Mouse (Mus musculus) CH12.LX (cell line): ENCODE measurements around the gene Hist3h2a. TPM values are rescaled to one million over a fixed set of nuclear protein-coding genes. Genes with fewer than 3 reads are reported as not detected.

Experiments used
- DNase-seq: peaks from one replicate; pipeline ENCODE4 v3.0.0-alpha.2; 2013; ENCODE audit errors: extremely low read depth
- H3K27ac ChIP-seq: 2 replicates; pipeline ENCODE4 v1.5.1; 2012; ENCODE audit warnings: low read depth, mild to moderate bottlenecking, control low read depth, moderate library complexity; ENCODE audit not compliant: insufficient read depth
- H3K27me3 ChIP-seq: replicated peaks from 2 replicates; pipeline ENCODE3; 2012; ENCODE audit warnings: inconsistent platforms
- H3K36me3 ChIP-seq, 2 experiments: replicated peaks in 1 of 2; 2 replicates each; pipeline versions ENCODE3 to v1.6.1; 2012; ENCODE audit warnings: inconsistent platforms in 1 of 2, low read length in 1 of 2, mild to moderate bottlenecking in 1 of 2, mixed read lengths in 1 of 2, moderate library complexity in 1 of 2; ENCODE audit not compliant: control insufficient read depth in 1 of 2, insufficient read depth in 1 of 2
- H3K4me1 ChIP-seq, 2 experiments: 2 replicates each; pipeline ENCODE4 v1.6.1; 2012; ENCODE audit warnings: inconsistent platforms in 1 of 2, moderate library complexity in 1 of 2; ENCODE audit not compliant: insufficient read depth in 2 of 2, control insufficient read depth in 1 of 2
- H3K4me2 ChIP-seq: 2 replicates; pipeline ENCODE4 v1.6.1; 2012; ENCODE audit warnings: low read depth, mild to moderate bottlenecking, control low read depth; ENCODE audit not compliant: poor library complexity, insufficient read depth, severe bottlenecking
- H3K4me3 ChIP-seq, 3 experiments: fragments of 150-350 bp in 1 of 3; sonication (generic) in 1 of 3; replicated peaks in 1 of 3; 2 replicates each; pipeline versions ENCODE3 to v1.5.1; 2011 to 2012; ENCODE audit warnings: low read depth in 2 of 3, low read length in 2 of 3, mild to moderate bottlenecking in 2 of 3, moderate library complexity in 2 of 3, control low read depth in 1 of 3, improper control_type of control experiment in 1 of 3, inconsistent platforms in 1 of 3, mixed read lengths in 1 of 3; ENCODE audit not compliant: poor library complexity in 1 of 3
- H3K79me2 ChIP-seq: replicated peaks from 2 replicates; pipeline ENCODE4 v1.6.1; 2012; ENCODE audit warnings: mild to moderate bottlenecking, moderate library complexity; ENCODE audit not compliant: control insufficient read depth, poor library complexity, insufficient read depth, severe bottlenecking; ENCODE audit errors: extremely low read depth
- H3K9ac ChIP-seq: 2 replicates; pipeline ENCODE4 v1.6.1; 2012; ENCODE audit warnings: low read depth, mild to moderate bottlenecking, control low read depth, moderate library complexity; ENCODE audit not compliant: insufficient read depth
- H3K9me3 ChIP-seq: replicated peaks from 2 replicates; pipeline ENCODE3; 2012; ENCODE audit warnings: low read length, inconsistent platforms, mixed read lengths
- BHLHE40 ChIP-seq: IDR thresholded peaks from 2 replicates; pipeline ENCODE4 v1.6.1; 2011; ENCODE audit warnings: mild to moderate bottlenecking, low read depth, low read length, improper control_type of control experiment
- CTCF ChIP-seq, 2 experiments: IDR thresholded peaks in 1 of 2; conservative IDR thresholded peaks in 1 of 2; 2 replicates each; pipeline ENCODE4 v1.5.1; 2011 to 2012; ENCODE audit warnings: low read depth in 2 of 2, low read length in 2 of 2, improper control_type of control experiment in 1 of 2, inconsistent platforms in 1 of 2, mild to moderate bottlenecking in 1 of 2, moderate library complexity in 1 of 2
- EP300 ChIP-seq: IDR thresholded peaks from 2 replicates; pipeline ENCODE4 v1.6.1; 2011; ENCODE audit warnings: low read length, improper control_type of control experiment
- GABPA ChIP-seq: IDR thresholded peaks from 2 replicates; pipeline ENCODE4 v1.6.1; 2012; ENCODE audit warnings: low read depth, low read length, improper control_type of control experiment, inconsistent platforms; ENCODE audit not compliant: insufficient replicate concordance
- IRF4 ChIP-seq: IDR thresholded peaks from 2 replicates; pipeline ENCODE4 v1.6.1; 2014; ENCODE audit warnings: low read depth, mild to moderate bottlenecking, inconsistent platforms, low read length, improper control_type of control experiment
- JUND ChIP-seq: conservative IDR thresholded peaks from 2 replicates; pipeline ENCODE4 v1.6.1; 2011; ENCODE audit warnings: low read depth, low read length, improper control_type of control experiment
- MAX ChIP-seq: IDR thresholded peaks from 2 replicates; pipeline ENCODE4 v1.6.1; 2011; ENCODE audit warnings: low read length, improper control_type of control experiment
- MAZ ChIP-seq: IDR thresholded peaks from 2 replicates; pipeline ENCODE4 v1.6.1; 2012; ENCODE audit warnings: low read depth, mild to moderate bottlenecking, inconsistent platforms, low read length, improper control_type of control experiment, moderate library complexity
- MEF2A ChIP-seq: IDR thresholded peaks from 2 replicates; pipeline ENCODE4 v1.6.1; 2014; ENCODE audit warnings: low read depth, mild to moderate bottlenecking, inconsistent platforms, low read length, improper control_type of control experiment, borderline replicate concordance
- NELFE ChIP-seq: IDR thresholded peaks from 2 replicates; pipeline ENCODE4 v1.6.1; 2011; ENCODE audit warnings: low read depth, low read length, improper control_type of control experiment
- POLR2A ChIP-seq: IDR thresholded peaks from 2 replicates; pipeline ENCODE4 v1.6.1; 2011; ENCODE audit warnings: low read depth, mild to moderate bottlenecking, improper control_type of control experiment, low read length
- POLR2AphosphoS2 ChIP-seq: IDR thresholded peaks from 2 replicates; pipeline ENCODE4 v1.6.1; 2011; ENCODE audit warnings: low read depth, low read length, improper control_type of control experiment
- SMC3 ChIP-seq: IDR thresholded peaks from 2 replicates; pipeline ENCODE4 v1.6.1; 2011; ENCODE audit warnings: low read depth, low read length, improper control_type of control experiment
- TBP ChIP-seq: conservative IDR thresholded peaks from 2 replicates; pipeline ENCODE4 v1.6.1; 2011; ENCODE audit warnings: low read depth, low read length, improper control_type of control experiment
- TCF12 ChIP-seq: IDR thresholded peaks from 2 replicates; pipeline ENCODE4 v1.6.1; 2014; ENCODE audit warnings: low read depth, mild to moderate bottlenecking, inconsistent platforms, low read length, improper control_type of control experiment
- USF1 ChIP-seq: IDR thresholded peaks from 2 replicates; pipeline ENCODE4 v1.6.1; 2014; ENCODE audit warnings: low read depth, mild to moderate bottlenecking, inconsistent platforms, low read length, improper control_type of control experiment
- ZC3H11A ChIP-seq: IDR thresholded peaks from 2 replicates; pipeline ENCODE4 v1.6.1; 2012; ENCODE audit warnings: low read depth, mild to moderate bottlenecking, inconsistent platforms, low read length, improper control_type of control experiment
- ZKSCAN1 ChIP-seq: IDR thresholded peaks from 2 replicates; pipeline ENCODE4 v1.6.1; 2012; ENCODE audit warnings: low read depth, inconsistent platforms, low read length, improper control_type of control experiment, borderline replicate concordance
- ZNF384 ChIP-seq: IDR thresholded peaks from 2 replicates; pipeline ENCODE4 v1.6.1; 2012; ENCODE audit warnings: low read depth, low read length, improper control_type of control experiment, inconsistent platforms
- dilution Hi-C: fragments of 300-500 bp; cut with MboI; formaldehyde crosslinking; loops from 2 replicates; pipeline ENCODE4 v1.14.3; 2020; ENCODE audit warnings: low sequenced_read_pairs; ENCODE audit not compliant: extremely low pct_unique_long_range_greater_than_20kb, extremely low pct_ligation_motif_present
- in situ Hi-C: fragments of 300-500 bp; cut with MboI; formaldehyde crosslinking; loops from 3 replicates; pipeline ENCODE4 v1.14.3; 2019; ENCODE audit warnings: low sequenced_read_pairs, low pct_ligation_motif_present, low pct_unique_long_range_greater_than_20kb, mixed read lengths
- polyA plus RNA-seq: library from polyadenylated mRNA; unstranded; fragments of >175 nt; gene quantifications from 2 replicates; pipeline ENCODE4 v1.2.1, GENCODE M21; 2012; ENCODE audit warnings: low read depth; ENCODE audit not compliant: insufficient read length
- total RNA-seq, 2 experiments: library from RNA; depleted of rRNA; stranded (reverse); fragments of 300-350 nt in 1 of 2; fragments of >200 nt in 1 of 2; gene quantifications; 2 replicates each; pipeline ENCODE4 v1.2.3; 2012 to 2014

Hist3h2a gene
- total and polyA plus RNA-seq, 3 experiments = 1.2 to 97.2 (median 6.1) TPM

DNA sequence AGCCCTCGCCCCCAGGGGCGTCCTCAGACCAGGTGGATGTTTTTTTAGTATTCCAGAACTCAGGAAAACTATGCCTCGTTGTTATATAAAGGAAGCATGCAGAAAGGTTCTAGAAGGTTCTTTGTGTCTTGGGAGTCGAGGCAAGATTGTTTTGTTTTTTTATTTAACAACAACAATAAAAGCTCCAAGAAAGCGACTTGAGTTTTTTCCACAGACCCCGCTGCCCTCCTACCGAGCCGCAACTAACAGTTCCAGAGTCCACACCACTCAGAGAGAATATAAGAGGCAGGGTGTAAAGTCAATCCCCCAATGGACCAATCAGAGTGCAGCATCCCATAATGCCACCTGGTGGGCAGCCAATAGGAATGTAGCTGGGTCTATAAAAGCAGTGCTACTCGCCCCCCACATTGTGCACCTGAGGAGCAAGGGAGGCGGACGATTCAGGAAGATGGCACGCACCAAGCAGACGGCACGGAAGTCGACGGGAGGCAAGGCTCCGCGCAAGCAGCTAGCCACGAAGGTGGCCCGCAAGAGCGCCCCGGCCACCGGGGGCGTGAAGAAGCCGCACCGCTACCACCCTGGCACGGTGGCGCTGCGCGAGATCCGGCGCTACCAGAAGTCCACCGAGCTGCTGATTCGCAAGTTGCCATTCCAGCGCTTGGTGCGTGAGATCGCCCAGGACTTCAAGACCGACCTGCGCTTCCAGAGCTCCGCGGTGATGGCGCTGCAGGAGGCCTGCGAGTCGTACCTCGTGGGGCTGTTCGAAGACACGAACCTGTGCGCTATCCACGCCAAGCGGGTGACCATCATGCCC, 7.1 kb downstream of the Hist3h2a start:
- H3K9ac ChIP-seq = no peak overlapping the region
- dilution Hi-C loops (no loop called here), in situ Hi-C loops (no loop called here)
- H3K4me1 ChIP-seq = peaks cover 12 to 33% of the 10 kb centered on the region in 2 experiments
- DNase-seq = no peak
- H3K79me2 ChIP-seq = no peaks in the 10 kb centered on the region
- no peak overlapping the region for H3K4me2 ChIP-seq
- TF ChIP-seq IRF4 (no peak), CTCF (conservative IDR thresholded peaks at IDR 0.05 in 1 of 2, IDR thresholded peaks at IDR 0.05 in 1 of 2; ENCODE audit: low read depth in 2 of 2, low read length in 2 of 2) (no peak), USF1 (no peak), MAX (no peak), ZNF384 (no peak), TCF12 (no peak), GABPA (no peak), EP300 (no peak), BHLHE40 (no peak), NELFE (no peak), MEF2A (no peak), POLR2AphosphoS2 (no peak), ZC3H11A (no peak), TBP (no peak), ZKSCAN1 (no peak), POLR2A (no peak)
- peaks cover 2 to 31% of the 10 kb centered on the region in 2 experiments for H3K36me3 ChIP-seq
- no peaks in the 10 kb centered on the region for H3K27me3 ChIP-seq
- no peak overlapping the region for H3K4me3 ChIP-seq
- H3K27ac ChIP-seq = no peak overlapping the region
- peaks cover 7% of the 10 kb centered on the region for H3K9me3 ChIP-seq

DNA sequence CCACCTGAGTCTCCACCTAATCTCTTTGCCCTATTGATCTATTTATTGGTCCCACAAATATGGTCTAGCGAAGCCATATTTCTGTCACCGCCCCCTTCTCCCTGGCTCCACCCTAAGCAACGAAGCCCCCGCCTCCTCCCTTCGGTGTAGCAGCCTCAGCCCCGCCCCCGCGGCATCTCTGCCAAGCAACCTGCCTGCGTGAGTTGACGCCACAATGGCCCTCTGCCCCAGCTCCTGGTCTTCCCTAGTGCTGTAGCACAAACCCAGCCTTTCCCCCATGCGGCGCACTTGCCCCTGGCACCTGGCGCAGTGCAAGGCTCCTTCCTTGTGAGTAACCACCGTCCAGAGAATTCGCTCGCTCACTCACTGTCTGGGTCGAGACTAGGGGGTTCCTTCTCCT, 9.1 kb downstream of the Hist3h2a start:
- H3K4me3 ChIP-seq = no peak overlapping the region
- H3K27me3 ChIP-seq = no peaks in the 10 kb centered on the region
- H3K9me3 ChIP-seq = peaks cover 7% of the 10 kb centered on the region
- no peak overlapping the region for H3K27ac ChIP-seq
- no peak overlapping the region for H3K9ac ChIP-seq
- in situ Hi-C loops = no loop called here
- dilution Hi-C loops = no loop called here
- no peaks in the 10 kb centered on the region for H3K79me2 ChIP-seq
- H3K4me1 ChIP-seq = peaks cover 5 to 24% of the 10 kb centered on the region in 2 experiments
- TF ChIP-seq TBP = no peak
- no peak for TF ChIP-seq MAX
- TF ChIP-seq POLR2AphosphoS2 = no peak
- TF ChIP-seq MAZ = no peak
- TF ChIP-seq JUND = no peak
- no peak for TF ChIP-seq TCF12
- TF ChIP-seq SMC3 = no peak
- TF ChIP-seq, all 38 proteins: peak for 0
- no peak for DNase-seq
- no peak overlapping the region for H3K4me2 ChIP-seq
- peaks cover 6 to 31% of the 10 kb centered on the region in 2 experiments for H3K36me3 ChIP-seq
